Mouse (Mus musculus): Measurements from ENCODE around the gene Lefty1.

DNA sequence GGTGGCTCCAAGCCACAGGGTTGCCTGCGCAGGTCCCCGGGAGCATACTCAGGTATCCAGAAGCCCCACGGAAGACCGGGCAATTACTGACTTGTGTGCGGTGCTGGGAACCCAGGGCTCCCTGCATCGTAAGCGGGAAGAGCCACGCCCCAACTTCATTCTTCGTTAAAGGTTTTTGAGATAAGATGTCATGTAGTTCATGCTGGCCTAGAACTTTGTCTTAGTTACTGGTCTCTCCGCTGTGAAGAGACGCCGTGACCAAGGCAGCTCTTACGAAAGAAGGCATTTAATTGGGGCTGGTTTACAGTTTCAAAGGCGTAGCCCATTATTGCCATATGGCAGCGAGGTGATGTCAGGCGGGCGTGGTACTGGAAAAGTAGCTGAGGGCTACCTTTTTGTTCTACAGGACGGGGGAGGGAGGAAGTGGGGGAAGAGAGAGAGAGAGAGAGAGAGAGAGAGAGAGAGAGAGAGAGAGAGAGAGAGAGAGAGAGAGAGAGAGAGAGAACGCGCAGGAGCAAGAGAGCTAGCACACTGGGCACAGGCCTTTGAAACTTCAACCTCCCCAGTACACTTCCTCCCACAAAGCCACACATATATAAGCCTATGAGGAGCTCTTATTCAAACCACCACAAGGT, 23.1 kb upstream of the Lefty1 start:
- TF ChIP-seq POLR2A (IDR thresholded peaks at IDR 0.05; ENCODE audit: low read depth, low read length) = peak; percentile 20; the same call in 1 of the 2 replicates
- TF ChIP-seq CTCF (IDR thresholded peaks at IDR 0.05; ENCODE audit: borderline replicate concordance, insufficient read depth, low read length) = no peak

All from embryonic fibroblast, embryonic 13.5 days (primary cell).